Mouse (Mus musculus) cortical plate, adult 2 months (tissue): ENCODE data around the gene Zfp248. TPM values are rescaled to one million over a fixed set of nuclear protein-coding genes. Genes with fewer than 3 reads are reported as not detected.
A peak's percentile ranks its signal among the peaks of the same experiment; 100 is the strongest.

Experiments
- H3K27ac ChIP-seq: fragments of 200-500 bp; 2 replicates; pipeline ENCODE4 v1.5.1; 2012; ENCODE audit warnings: low read length, control low read depth, inconsistent platforms; ENCODE audit not compliant: insufficient read depth
- H3K4me1 ChIP-seq: fragments of 200-500 bp; 2 replicates; pipeline ENCODE4 v1.6.1; 2011; ENCODE audit warnings: low read length; ENCODE audit not compliant: control insufficient read depth, insufficient read depth
- H3K4me3 ChIP-seq: fragments of 200-500 bp; 2 replicates; pipeline ENCODE4 v1.5.1; 2011; ENCODE audit warnings: mild to moderate bottlenecking, low read length, control low read depth; ENCODE audit not compliant: insufficient read depth
- CTCF ChIP-seq: fragments of 200-500 bp; IDR thresholded peaks from 2 replicates; pipeline ENCODE4 v1.5.1; 2011; ENCODE audit warnings: mild to moderate bottlenecking, control low read depth, low read length; ENCODE audit not compliant: insufficient read depth; ENCODE audit errors: extremely low read depth
- POLR2A ChIP-seq: fragments of 200-500 bp; IDR thresholded peaks from 2 replicates; pipeline ENCODE4 v1.6.1; 2011; ENCODE audit warnings: mild to moderate bottlenecking, low read length, control low read depth; ENCODE audit not compliant: insufficient read depth; ENCODE audit errors: extremely low read depth
- polyA plus RNA-seq: library from polyadenylated mRNA; depleted of rRNA; stranded (reverse); fragments of >200 nt; gene quantifications from 2 replicates; pipeline ENCODE4 v1.2.3, GENCODE M21; 2012; rRNA removed

Zfp248 gene
- polyA plus RNA-seq, result 7.7 and 7.8 TPM in 2 replicates

- TF ChIP-seq POLR2A, result peak; percentile 88
- TF ChIP-seq CTCF, result no peak
- Histone ChIP-seq H3K4me1 (peaks cover 7% of the 10 kb centered on the region; the same call in 1 of the 2 replicates), H3K27ac (peak within 1 kb of the TSS; percentile 91), H3K4me3 (peak within 1 kb of the TSS; percentile 70)
These were observed at the start of gene Zfp248 for GRCm38 (mm10) chr6:118455042-118455631. Gene Zfp248, minus strand, starts transcription at chr6:118455528.

DNA sequence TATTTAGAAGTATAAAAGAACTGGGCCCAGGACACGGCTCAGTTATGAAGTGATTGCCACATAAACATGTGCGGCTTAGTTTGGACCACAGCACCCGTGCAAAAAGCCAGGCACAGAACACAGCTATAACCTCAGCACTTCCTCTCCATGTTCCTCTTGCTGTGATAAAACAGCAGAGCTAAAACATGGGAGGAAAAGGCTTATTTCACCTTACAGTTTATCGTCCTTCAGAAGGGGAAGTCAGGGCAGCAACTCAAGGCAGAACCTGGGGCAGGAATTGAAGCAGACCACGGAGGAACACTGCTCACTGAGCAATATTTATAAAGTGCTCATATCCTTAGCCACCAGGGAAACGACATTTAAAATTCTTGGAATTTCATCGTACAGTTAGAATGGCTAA lies 43.7 kb upstream of the Zfp248 start:
- no peaks in the 10 kb centered on the region for H3K4me1 ChIP-seq
- TF ChIP-seq POLR2A (no peak), CTCF (no peak)

DNA sequence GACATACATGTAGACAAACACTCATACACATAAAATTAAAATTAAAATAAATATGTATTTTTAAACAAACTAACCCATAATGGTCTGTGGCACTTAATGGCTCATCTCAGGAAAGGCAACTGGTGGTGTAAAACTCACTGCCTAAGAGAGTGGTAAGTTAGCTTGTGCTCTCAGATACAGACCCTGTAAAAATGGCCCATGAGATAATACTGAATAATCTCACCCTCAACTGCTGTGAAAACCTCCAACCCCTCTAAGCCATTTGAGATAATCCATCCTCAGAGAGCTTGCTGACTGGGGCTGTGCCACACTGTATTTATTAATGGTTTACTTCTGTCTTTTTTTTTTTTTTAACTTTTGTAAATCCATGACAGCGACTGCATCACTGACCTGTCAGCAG lies 26.8 kb upstream of the Zfp248 start:
- no peak overlapping the region for H3K27ac ChIP-seq
- no peak overlapping the region for H3K4me3 ChIP-seq
- TF ChIP-seq POLR2A, result no peak
- no peak for TF ChIP-seq CTCF
- no peaks in the 10 kb centered on the region for H3K4me1 ChIP-seq

More for the DNA sequence above, 43.7 kb upstream of the Zfp248 start:
- Histone ChIP-seq H3K27ac (no peak overlapping the region), H3K4me3 (no peak overlapping the region)

DNA sequence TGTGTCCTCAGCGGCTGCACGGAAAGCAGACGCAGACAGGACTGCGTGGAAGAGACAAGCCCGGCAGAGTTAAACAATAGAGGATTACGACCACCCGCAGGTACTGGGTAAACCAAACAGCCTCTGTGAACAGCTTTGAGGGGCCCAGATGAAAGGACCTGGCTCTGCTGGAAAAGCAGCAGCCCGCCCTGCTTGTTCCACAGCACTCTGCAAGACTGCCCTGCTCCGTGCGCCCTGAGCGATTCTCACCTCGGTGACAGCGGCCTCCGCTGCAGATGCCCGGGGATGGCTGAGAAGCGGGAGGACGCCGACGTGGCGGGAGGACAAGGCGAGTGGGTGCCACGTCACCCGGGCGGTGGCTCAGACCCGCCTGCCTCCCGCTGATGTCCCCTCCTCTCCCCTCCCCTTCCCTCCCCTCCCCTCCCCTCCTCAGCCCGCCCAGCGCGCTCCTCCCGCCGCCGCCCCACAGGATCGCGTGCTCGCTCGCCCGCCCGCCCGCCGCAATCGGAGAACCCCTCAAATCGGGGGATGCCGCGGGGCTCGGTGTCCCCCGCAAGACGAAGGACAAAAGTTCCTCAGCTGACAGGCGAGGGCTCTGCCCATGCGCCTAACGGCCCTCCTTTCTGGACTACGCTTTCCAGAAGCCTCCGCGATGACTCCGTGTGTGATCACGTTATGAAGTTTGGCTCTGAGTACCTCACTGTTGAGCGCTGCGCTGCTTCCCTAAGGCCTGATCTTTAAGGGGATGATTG lies 23.8 kb upstream of the Zfp248 start, which contains the start of gene Zfp9:
Gene Zfp9, minus strand, starts transcription at position 364 of the 752 bp plus-strand sequence.
- Histone ChIP-seq H3K27ac (peak within 1 kb of the TSS; percentile 62), H3K4me3 (peak within 1 kb of the TSS; percentile 76), H3K4me1 (no peaks in the 10 kb centered on the region)
- TF ChIP-seq POLR2A (peak; percentile 81; the same call in 1 of the 2 replicates), CTCF (no peak)

GRCm38 (mm10) chr6:118477875-118478785 lies 22.8 kb upstream of the Zfp248 start:
- no peaks in the 10 kb centered on the region for H3K4me1 ChIP-seq
- no peak overlapping the region for H3K27ac ChIP-seq
- TF ChIP-seq POLR2A (no peak), CTCF (no peak)
- H3K4me3 ChIP-seq, result peak overlapping the region; percentile 76

GRCm38 (mm10) chr6:118462069-118462705 lies 6.9 kb upstream of the Zfp248 start:
- Histone ChIP-seq H3K27ac (no peak overlapping the region), H3K4me1 (no peaks in the 10 kb centered on the region), H3K4me3 (no peak overlapping the region)
- TF ChIP-seq POLR2A (no peak), CTCF (no peak)

GRCm38 (mm10) chr6:118457726-118458125 lies 2.4 kb upstream of the Zfp248 start:
- H3K27ac ChIP-seq, result no peak overlapping the region
- TF ChIP-seq CTCF (no peak), POLR2A (no peak)
- H3K4me1 ChIP-seq, result peaks cover 7% of the 10 kb centered on the region; the same call in 1 of the 2 replicates
- no peak overlapping the region for H3K4me3 ChIP-seq

- Histone ChIP-seq H3K27ac (no peak overlapping the region), H3K4me1 (peaks cover 7% of the 10 kb centered on the region; the same call in 1 of the 2 replicates), H3K4me3 (peak overlapping the region; percentile 70)
- TF ChIP-seq CTCF (no peak), POLR2A (no peak)
These were observed 876 bp downstream of the Zfp248 start for GRCm38 (mm10) chr6:118454452-118454851.

- Histone ChIP-seq H3K4me3 (no peak overlapping the region), H3K27ac (no peak overlapping the region), H3K4me1 (no peaks in the 10 kb centered on the region)
- TF ChIP-seq CTCF (no peak), POLR2A (no peak)
These were observed 23.8 kb downstream of the Zfp248 start for GRCm38 (mm10) chr6:118431502-118431901.
